Mouse (Mus musculus) neural tube, embryonic 14.5 days (tissue): Measurements from ENCODE around the gene Dock2. TPM values are rescaled to one million over a fixed set of nuclear protein-coding genes. Genes with fewer than 3 reads are reported as not detected.
A peak's percentile ranks its signal among the peaks of the same experiment; 100 is the strongest.

Source experiments
- ATAC-seq: fragments of 200-750 bp; cut with Nextera tagmentation; 2 replicates; pipeline ENCODE4 v1.8.0; 2017; ENCODE audit warnings: low read depth, mild to moderate bottlenecking, moderate TSS enrichment, moderate library complexity
- H3K27ac ChIP-seq: fragments of 300-500 bp; sonication (generic); 2 replicates; pipeline ENCODE4 v1.5.1; 2014; ENCODE audit warnings: low read depth, mild to moderate bottlenecking, control low read depth, low read length, moderate library complexity, mixed read lengths
- H3K27me3 ChIP-seq: fragments of 300-500 bp; sonication (generic); 2 replicates; pipeline ENCODE4 v1.6.1; 2014; ENCODE audit warnings: low read length; ENCODE audit not compliant: control insufficient read depth, insufficient read depth
- H3K36me3 ChIP-seq: fragments of 300-500 bp; sonication (generic); 2 replicates; pipeline ENCODE4 v1.6.1; 2014; ENCODE audit warnings: low read length, mixed read lengths; ENCODE audit not compliant: control insufficient read depth, insufficient read depth
- H3K4me1 ChIP-seq: fragments of 300-500 bp; sonication (generic); 2 replicates; pipeline ENCODE4 v1.6.1; 2014; ENCODE audit warnings: low read length; ENCODE audit not compliant: control insufficient read depth, insufficient read depth
- H3K4me2 ChIP-seq: fragments of 300-500 bp; sonication (generic); 2 replicates; pipeline ENCODE4 v1.6.1; 2014; ENCODE audit warnings: mild to moderate bottlenecking, low read depth, low read length, control low read depth
- H3K4me3 ChIP-seq: fragments of 300-500 bp; sonication (generic); 2 replicates; pipeline ENCODE4 v1.5.1; 2014; ENCODE audit warnings: low read depth, low read length, control low read depth, mixed read lengths
- H3K9ac ChIP-seq: fragments of 300-500 bp; sonication (generic); replicated peaks from 2 replicates; pipeline ENCODE4 v1.6.1; 2014; ENCODE audit warnings: low read depth, mild to moderate bottlenecking, control low read depth, low read length, mixed read lengths
- H3K9me3 ChIP-seq: fragments of 300-500 bp; sonication (generic); 2 replicates; pipeline ENCODE4 v1.6.1; 2016; ENCODE audit warnings: low read length; ENCODE audit not compliant: control insufficient read depth
- WGBS: fragments of 180-500 bp; shearing (Covaris S2); extraction: QIAGEN DNeasy Blood & Tissue Kit; methylation state at CpG from one replicate; pipeline ENCODE4 v1.1.7; 2014; 5-methylcytosine and 5-hydroxymethylcytosine counted together
- polyA plus RNA-seq: library from polyadenylated mRNA; unstranded; fragments of >200 nt; fragmentation: Nextera tagmentation; extraction: Ambion mirVana; gene quantifications from 2 replicates; pipeline ENCODE4 v1.2.1, GENCODE M21; 2014

The Dock2 gene
- polyA plus RNA-seq, 1 experiment from 2014 or later, result 0.83 TPM

- no peak overlapping the region for H3K4me3 ChIP-seq
- ATAC-seq, result no peak
- H3K9ac ChIP-seq, result no peak overlapping the region
- no peaks in the 10 kb centered on the region for H3K36me3 ChIP-seq
- no peaks in the 10 kb centered on the region for H3K4me1 ChIP-seq
- no peak overlapping the region for H3K4me2 ChIP-seq
- no peaks in the 10 kb centered on the region for H3K9me3 ChIP-seq
- H3K27ac ChIP-seq, result no peak overlapping the region
- H3K27me3 ChIP-seq, result no peaks in the 10 kb centered on the region
- WGBS, result 70% methylated on average over 2 of the region's 2 CpGs
Observed at GRCm38 (mm10) chr11:34438429-34438828, 345.3 kb downstream of the Dock2 start.

- Histone ChIP-seq H3K27ac (no peak overlapping the region), H3K36me3 (no peaks in the 10 kb centered on the region), H3K4me1 (no peaks in the 10 kb centered on the region), H3K4me3 (no peak overlapping the region), H3K9me3 (no peaks in the 10 kb centered on the region), H3K27me3 (no peaks in the 10 kb centered on the region), H3K9ac (no peak overlapping the region), H3K4me2 (no peak overlapping the region)
- ATAC-seq, result no peak
- 71% methylated on average over 1 of the region's 1 CpGs for WGBS
Observed at GRCm38 (mm10) chr11:34437446-34437845, 346.2 kb downstream of the Dock2 start.

GRCm38 (mm10) chr11:34431978-34432377 lies 351.7 kb downstream of the Dock2 start:
- no peaks in the 10 kb centered on the region for H3K4me1 ChIP-seq
- no peak for ATAC-seq
- 16% methylated on average over 2 of the region's 2 CpGs for WGBS
- no peaks in the 10 kb centered on the region for H3K27me3 ChIP-seq
- H3K9me3 ChIP-seq, result no peaks in the 10 kb centered on the region
- H3K4me2 ChIP-seq, result no peak overlapping the region
- no peak overlapping the region for H3K9ac ChIP-seq
- no peaks in the 10 kb centered on the region for H3K36me3 ChIP-seq
- H3K4me3 ChIP-seq, result no peak overlapping the region
- H3K27ac ChIP-seq, result no peak overlapping the region

- Histone ChIP-seq H3K4me2 (no peak overlapping the region), H3K9ac (no peak overlapping the region), H3K4me3 (no peak overlapping the region), H3K27me3 (no peaks in the 10 kb centered on the region), H3K36me3 (no peaks in the 10 kb centered on the region), H3K4me1 (no peaks in the 10 kb centered on the region), H3K9me3 (no peaks in the 10 kb centered on the region), H3K27ac (no peak overlapping the region)
- 55% methylated on average over 5 of the region's 5 CpGs for WGBS
- no peak for ATAC-seq
Observed at GRCm38 (mm10) chr11:34431371-34431770, 352.3 kb downstream of the Dock2 start.

GRCm38 (mm10) chr11:34430940-34431339 lies 352.8 kb downstream of the Dock2 start:
- no peak for ATAC-seq
- Histone ChIP-seq H3K4me2 (no peak overlapping the region), H3K27me3 (no peaks in the 10 kb centered on the region), H3K9ac (no peak overlapping the region), H3K36me3 (no peaks in the 10 kb centered on the region), H3K9me3 (no peaks in the 10 kb centered on the region), H3K4me3 (no peak overlapping the region), H3K4me1 (no peaks in the 10 kb centered on the region), H3K27ac (no peak overlapping the region)
- WGBS, result 62% methylated on average over 4 of the region's 4 CpGs

- no peak overlapping the region for H3K27ac ChIP-seq
- H3K36me3 ChIP-seq, result no peaks in the 10 kb centered on the region
- H3K4me2 ChIP-seq, result no peak overlapping the region
- H3K9ac ChIP-seq, result no peak overlapping the region
- WGBS, result 92% methylated on average over 5 of the region's 5 CpGs
- H3K4me1 ChIP-seq, result no peaks in the 10 kb centered on the region
- H3K9me3 ChIP-seq, result no peaks in the 10 kb centered on the region
- no peak overlapping the region for H3K4me3 ChIP-seq
- ATAC-seq, result no peak
- no peaks in the 10 kb centered on the region for H3K27me3 ChIP-seq
Observed at GRCm38 (mm10) chr11:34427212-34427611, 356.5 kb downstream of the Dock2 start.

- Histone ChIP-seq H3K4me1 (no peaks in the 10 kb centered on the region), H3K9me3 (no peaks in the 10 kb centered on the region), H3K4me3 (no peak overlapping the region), H3K9ac (no peak overlapping the region), H3K27ac (no peak overlapping the region), H3K4me2 (no peak overlapping the region), H3K36me3 (no peaks in the 10 kb centered on the region), H3K27me3 (no peaks in the 10 kb centered on the region)
- 86% methylated on average over 1 of the region's 1 CpGs for WGBS
- ATAC-seq, result no peak
Observed at GRCm38 (mm10) chr11:34424546-34424945, 359.1 kb downstream of the Dock2 start.

- 45% methylated on average over 6 of the region's 6 CpGs for WGBS
- Histone ChIP-seq H3K4me1 (0 out of 2 replicates have a peak, but pooled peaks cover 5% of the 10 kb centered on the region), H3K36me3 (no peaks in the 10 kb centered on the region), H3K9ac (no peak overlapping the region), H3K9me3 (no peaks in the 10 kb centered on the region), H3K4me2 (no peak overlapping the region), H3K27ac (no peak overlapping the region), H3K27me3 (no peaks in the 10 kb centered on the region), H3K4me3 (no peak overlapping the region)
- no peak for ATAC-seq
Observed at GRCm38 (mm10) chr11:34421061-34421460, 362.6 kb downstream of the Dock2 start.

GRCm38 (mm10) chr11:34416619-34416979 lies 367.1 kb downstream of the Dock2 start:
- 61% methylated on average over 3 of the region's 3 CpGs for WGBS
- H3K36me3 ChIP-seq, result no peaks in the 10 kb centered on the region
- H3K4me3 ChIP-seq, result no peak overlapping the region
- peak; percentile 21; the same call in 1 of the 2 replicates for ATAC-seq
- H3K27ac ChIP-seq, result no peak overlapping the region
- no peak overlapping the region for H3K4me2 ChIP-seq
- no peak overlapping the region for H3K9ac ChIP-seq
- no peaks in the 10 kb centered on the region for H3K27me3 ChIP-seq
- no peaks in the 10 kb centered on the region for H3K9me3 ChIP-seq
- 0 out of 2 replicates have a peak, but pooled peaks cover 5% of the 10 kb centered on the region for H3K4me1 ChIP-seq
